Mouse (Mus musculus) brain, adult 10 weeks (tissue): ENCODE data around the gene Cfap45. TPM values are rescaled to one million over a fixed set of nuclear protein-coding genes. Genes with fewer than 3 reads are reported as not detected.

Experiments
- polyA plus RNA-seq: library from polyadenylated mRNA; stranded (reverse); fragments of 350-450 nt; fragmentation: Illumina TruSeq; extraction: RNeasy Lipid Tissue Mini Kit (QIAGEN cat#74804); gene quantifications from one replicate; pipeline ENCODE4 v1.2.3, GENCODE M21; 2015; ENCODE audit warnings: low read depth, low replicate concordance

Gene Cfap45
- 4.8 TPM for polyA plus RNA-seq

DNA sequence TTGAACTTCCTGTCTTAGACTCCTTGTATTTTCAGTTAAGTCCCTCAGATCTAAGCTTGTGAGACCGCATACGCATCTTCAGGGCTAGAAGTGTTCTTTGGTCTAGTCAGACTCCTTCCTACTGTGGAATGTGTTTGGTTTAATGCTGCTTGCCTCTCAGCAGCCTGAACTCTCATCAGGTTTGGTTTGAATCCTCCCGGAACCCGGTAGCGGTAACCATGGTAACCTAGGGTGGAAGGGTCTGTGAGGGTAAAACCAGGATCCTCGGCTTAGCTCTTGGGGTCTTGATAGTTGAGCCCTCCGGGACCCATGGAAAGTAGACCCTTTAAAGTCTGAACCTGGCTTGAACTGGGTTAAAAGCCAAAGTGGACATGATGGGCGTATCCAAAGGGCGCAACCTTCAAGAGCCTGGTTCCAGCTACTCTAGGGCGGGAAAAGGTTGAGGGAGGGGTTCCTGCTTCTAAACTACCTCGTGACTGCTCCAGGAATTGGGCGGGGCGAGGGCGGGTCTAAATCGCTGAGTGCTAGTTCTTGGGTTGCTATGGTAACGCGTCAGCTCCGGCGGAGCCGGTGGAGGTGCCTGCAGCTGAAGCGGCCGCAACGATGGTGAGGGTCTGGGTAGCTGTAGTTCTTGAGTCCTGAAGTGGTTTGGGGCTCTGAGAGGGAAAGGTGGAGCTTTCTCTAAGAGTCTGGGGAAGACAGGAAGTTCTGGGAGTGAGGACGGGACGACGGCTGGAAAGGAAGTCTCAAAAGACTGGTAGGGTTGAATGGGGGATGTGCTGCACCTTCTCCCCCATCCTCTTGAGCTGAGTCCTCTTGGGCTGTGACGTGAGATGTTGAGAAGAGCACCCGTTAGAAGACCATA lies at the start of gene Cfap45:
Gene Cfap45 (plus strand): TSS at position 226 of the 865 bp plus-strand sequence.

DNA sequence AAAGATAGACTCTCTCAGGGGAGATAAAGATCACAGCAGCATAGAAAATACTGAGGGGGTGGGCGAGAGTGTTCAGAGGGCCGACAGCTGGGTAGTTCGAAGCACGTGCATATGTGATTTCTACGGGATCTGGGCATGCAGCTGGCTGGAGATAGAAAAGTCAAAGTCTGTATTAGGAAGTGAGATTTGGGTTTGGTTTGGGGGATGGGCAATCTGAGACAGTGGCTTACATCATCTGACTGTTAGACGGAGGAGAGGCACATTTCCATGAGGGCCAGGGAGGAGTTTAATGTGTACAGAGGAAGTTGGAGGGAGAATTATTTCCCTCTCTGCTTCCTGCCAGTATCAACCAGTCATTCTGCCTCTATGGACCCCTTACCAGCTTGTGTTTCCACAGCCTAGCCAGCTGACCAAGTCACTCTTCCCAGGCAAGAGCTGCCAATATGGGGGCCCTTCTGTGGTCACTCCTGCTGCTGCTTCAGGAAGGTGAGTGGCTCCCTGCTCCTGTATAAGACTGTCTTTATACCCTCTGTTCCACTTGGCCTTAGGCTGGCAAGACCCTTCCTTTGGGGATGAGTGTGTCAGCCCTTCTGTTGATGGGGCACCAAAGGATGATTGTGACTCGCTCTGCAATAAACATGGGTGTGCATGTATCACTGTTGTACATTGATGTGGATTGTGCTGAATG lies 45.4 kb upstream of the Cfap45 start, which contains the start of gene Slamf9:
Gene Slamf9 (plus strand): TSS at position 305 of the 688 bp plus-strand sequence.

DNA sequence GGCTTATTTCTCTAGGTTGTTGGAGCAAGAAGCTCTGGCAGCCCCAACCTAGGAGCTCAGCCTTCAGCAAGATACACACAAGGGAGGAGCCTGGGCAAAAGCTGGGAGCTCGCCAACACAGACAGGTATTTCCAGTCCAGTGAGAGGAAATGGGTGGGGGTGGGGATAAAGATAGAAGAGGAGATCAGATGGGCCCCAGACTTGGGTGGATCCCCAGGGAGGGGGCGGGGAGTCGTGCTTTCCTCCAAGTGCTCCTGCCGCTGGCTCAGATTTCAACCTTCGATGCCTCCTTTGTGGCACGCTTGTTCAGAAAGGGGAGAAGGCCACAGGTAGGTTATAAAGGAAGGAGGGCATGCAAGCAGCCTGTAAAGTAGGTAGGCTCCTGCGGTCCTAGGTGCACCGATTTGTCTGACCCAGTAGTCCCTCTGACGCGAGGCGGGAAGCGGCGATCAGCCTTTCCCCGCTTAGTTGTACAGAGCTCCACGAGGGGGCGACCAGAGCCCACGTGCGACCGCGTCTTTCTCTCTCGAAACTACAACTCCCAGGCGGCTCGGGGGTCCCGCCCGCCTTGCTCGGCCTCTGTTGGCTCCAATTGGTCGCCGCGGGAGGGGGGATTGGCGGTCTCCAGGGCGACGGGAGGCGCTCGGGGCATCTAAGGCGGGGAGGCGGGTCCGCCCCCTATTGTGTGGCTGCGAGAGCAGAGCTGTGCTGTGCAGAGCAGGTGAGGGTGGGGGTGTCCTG lies 38.9 kb upstream of the Cfap45 start, which contains the start of gene Igsf9:
Gene Igsf9 (plus strand): TSS at position 249 of the 741 bp plus-strand sequence.

DNA sequence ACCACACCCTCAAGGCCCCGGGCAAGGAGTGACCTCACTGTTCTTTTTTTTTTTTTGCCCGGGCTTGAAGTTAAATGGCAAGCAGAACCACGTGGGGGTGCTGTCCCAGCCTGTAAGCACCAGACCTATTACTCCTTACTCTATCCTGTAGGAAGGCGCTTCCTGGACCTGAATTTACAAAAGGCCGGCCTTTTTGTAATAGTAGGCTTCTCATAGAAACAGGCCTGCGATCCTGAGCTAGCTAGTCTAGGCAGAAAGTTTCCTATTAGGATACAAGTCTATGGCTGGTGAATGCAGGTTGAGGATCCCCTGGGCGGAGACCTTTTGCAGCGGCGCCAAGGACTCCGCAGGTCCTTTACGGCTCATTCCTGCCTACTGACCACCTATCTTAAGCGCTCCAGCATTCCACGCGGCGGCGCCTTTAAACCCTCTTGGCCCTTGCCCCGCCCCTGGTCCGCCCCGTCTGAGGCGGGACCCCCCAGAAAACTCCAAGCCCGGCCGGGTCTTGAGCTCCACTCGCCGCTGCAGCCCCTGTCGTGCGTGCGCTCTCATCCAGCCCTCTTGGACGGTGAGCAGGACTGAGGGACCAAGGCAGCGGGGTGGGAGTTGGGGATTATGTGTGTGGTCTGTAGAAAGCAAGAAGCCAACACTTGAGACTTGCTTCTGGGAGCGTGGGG lies 20.7 kb upstream of the Cfap45 start, which contains the start of gene Tagln2:
Gene Tagln2 (plus strand): TSS at position 283 of the 677 bp plus-strand sequence.

DNA sequence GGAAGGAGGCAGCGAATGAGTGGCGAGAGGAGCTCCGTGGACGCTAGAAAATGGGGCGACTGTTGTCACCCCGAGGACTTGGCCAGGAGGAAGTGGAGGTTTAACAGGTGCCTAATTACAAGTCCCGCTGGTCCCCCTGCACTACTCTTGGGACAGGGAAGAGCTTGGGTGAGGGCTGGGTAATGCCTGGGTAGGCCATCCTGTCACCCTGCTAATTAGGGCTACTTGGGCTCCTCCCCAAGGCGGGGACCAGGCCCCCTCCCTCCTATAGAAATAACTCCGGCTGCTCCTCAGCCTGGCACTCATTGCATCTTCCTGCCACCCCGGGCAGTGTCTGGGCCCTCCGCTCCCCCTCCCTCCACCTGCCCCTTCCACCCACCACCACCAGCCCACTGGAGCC lies 35.0 kb downstream of the Cfap45 start, which contains the start of gene Vsig8:
Gene Vsig8 (plus strand): TSS at position 301 of the 400 bp plus-strand sequence.

DNA sequence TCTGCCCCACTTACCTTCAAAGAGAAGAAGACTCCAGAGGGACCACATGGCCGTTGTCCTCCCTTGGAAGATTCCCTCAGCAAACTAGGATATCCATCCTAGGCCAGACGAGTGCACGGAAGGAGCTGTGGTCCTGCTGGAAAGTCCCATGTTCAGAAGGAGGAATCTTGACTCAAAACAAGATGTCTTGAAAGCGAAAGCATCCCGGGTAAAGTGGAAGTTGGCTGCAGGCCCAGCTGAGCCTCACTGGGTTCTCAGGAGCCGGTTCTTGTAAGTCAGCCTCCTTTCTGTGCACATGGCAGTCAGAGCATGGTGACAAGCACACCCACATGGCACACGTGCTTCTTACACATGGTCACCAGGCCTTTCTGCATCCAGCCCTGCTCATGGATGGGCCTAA lies 69.8 kb downstream of the Cfap45 start, which contains the start of gene Slamf8:
Gene Slamf8 (minus strand): TSS at position 184 of the 400 bp plus-strand sequence.

Other genes with a start within 250 kb of the Cfap45 start
- 494 TPM for gene Atp1a2, start 222.7 kb upstream of the Cfap45 start, polyA plus RNA-seq
- 91.1 TPM for gene Kcnj9, start 191.5 kb upstream of the Cfap45 start, polyA plus RNA-seq
- 128 TPM for gene Kcnj10, start 179.6 kb upstream of the Cfap45 start, polyA plus RNA-seq
- gene Pigm, start 144.3 kb upstream of the Cfap45 start, polyA plus RNA-seq: 5.5 TPM
- gene Slamf9, start 45.4 kb upstream of the Cfap45 start, polyA plus RNA-seq: 1.1 TPM
- gene Igsf9, start 39.0 kb upstream of the Cfap45 start, polyA plus RNA-seq: 5.9 TPM
- 15.7 TPM for gene Tagln2, start 20.8 kb upstream of the Cfap45 start, polyA plus RNA-seq
- gene Vsig8, start 35.1 kb downstream of the Cfap45 start, polyA plus RNA-seq: not detected
- gene Slamf8, start 69.8 kb downstream of the Cfap45 start, polyA plus RNA-seq: not detected
- not detected for gene Fcrl6, start 81.8 kb downstream of the Cfap45 start, polyA plus RNA-seq
- 6.3 TPM for gene Dusp23, start 112.2 kb downstream of the Cfap45 start, polyA plus RNA-seq
- gene Crp, start 177.3 kb downstream of the Cfap45 start, polyA plus RNA-seq: not detected